Mouse (Mus musculus) C2C12 (cell line): Measurements from ENCODE around the gene Atxn7l1. TPM values are rescaled to one million over a fixed set of nuclear protein-coding genes. Genes with fewer than 3 reads are reported as not detected.

ENCODE experiments used
- H3K27me3 ChIP-seq: one replicate; pipeline ENCODE4 v1.6.1; 2011; ENCODE audit not compliant: control insufficient read depth, insufficient read depth, insufficient read length
- H3K36me3 ChIP-seq: one replicate; pipeline ENCODE4 v1.6.1; 2011; ENCODE audit not compliant: control insufficient read depth, insufficient read depth
- H3K4me3 ChIP-seq: one replicate; pipeline ENCODE4 v1.5.1; 2011; ENCODE audit warnings: mild to moderate bottlenecking, control low read depth; ENCODE audit not compliant: poor library complexity, insufficient read depth, severe bottlenecking
- H3K79me2 ChIP-seq: one replicate; pipeline ENCODE4 v1.6.1; 2011; ENCODE audit not compliant: control insufficient read depth, insufficient read depth
- H3K79me3 ChIP-seq: one replicate; pipeline ENCODE4 v1.6.1; 2011; ENCODE audit warnings: low read depth, control low read depth
- H3ac ChIP-seq: one replicate; pipeline ENCODE3; 2011; ENCODE audit warnings: low read depth; ENCODE audit not compliant: control insufficient read depth, insufficient read length
- CEBPB ChIP-seq: IDR thresholded peaks from one replicate; pipeline ENCODE4 v1.6.1; 2011; ENCODE audit warnings: low read depth, mild to moderate bottlenecking, control low read depth, moderate library complexity
- CTCF ChIP-seq: IDR thresholded peaks from one replicate; pipeline ENCODE4 v1.5.1; 2011; ENCODE audit not compliant: control insufficient read depth, insufficient read depth, insufficient read length
- FOSL1 ChIP-seq: IDR thresholded peaks from one replicate; pipeline ENCODE4 v1.8.0; 2011; ENCODE audit warnings: mild to moderate bottlenecking, low read length; ENCODE audit not compliant: poor library complexity, insufficient read depth, severe bottlenecking
- MAX ChIP-seq: IDR thresholded peaks from one replicate; pipeline ENCODE4 v1.6.1; 2011; ENCODE audit warnings: mild to moderate bottlenecking, control low read depth
- MYOD1 ChIP-seq: IDR thresholded peaks from one replicate; pipeline ENCODE4 v1.6.1; 2011; ENCODE audit warnings: low read depth; ENCODE audit not compliant: control insufficient read depth, insufficient read length
- MYOG ChIP-seq: IDR thresholded peaks from one replicate; pipeline ENCODE4 v1.6.1; 2011; ENCODE audit not compliant: control insufficient read depth, insufficient read length; ENCODE audit errors: extremely low read depth
- USF1 ChIP-seq: IDR thresholded peaks from one replicate; pipeline ENCODE4 v1.6.1; 2011; ENCODE audit warnings: low read depth, mild to moderate bottlenecking, control low read depth, moderate library complexity
- polyA plus RNA-seq: library from polyadenylated mRNA; unstranded; fragments of >200 nt; fragmentation: generic; extraction: Trizol; gene quantifications from one replicate; pipeline ENCODE4 v1.2.1, GENCODE M21; 2012; ENCODE audit warnings: missing spikeins

Gene Atxn7l1
- polyA plus RNA-seq, 1 experiment: 14.6 TPM

DNA sequence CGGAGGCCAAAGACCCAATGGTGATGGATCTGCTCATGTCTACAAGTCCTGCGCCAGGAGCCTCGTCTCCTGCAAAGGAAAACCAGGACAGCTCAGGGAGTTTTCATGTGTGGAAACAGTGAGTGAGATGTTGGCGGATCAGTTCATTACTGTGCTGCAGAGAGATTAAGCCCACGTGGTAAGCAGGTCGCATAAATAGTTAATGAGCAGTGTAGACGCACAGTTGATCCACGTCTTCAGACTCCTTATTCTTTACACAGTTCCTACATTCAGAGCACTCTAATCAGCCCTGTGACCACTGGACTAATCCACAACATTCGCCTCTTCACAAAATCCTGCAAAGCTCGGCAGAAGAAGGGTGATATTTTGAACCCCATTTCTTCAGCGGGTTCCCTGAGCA lies 118.4 kb downstream of the Atxn7l1 start:
- no peaks in the 10 kb centered on the region for H3K79me3 ChIP-seq
- TF ChIP-seq CEBPB (no peak), FOSL1 (no peak), USF1 (no peak), MYOD1 (no peak), MAX (no peak), MYOG (no peak), CTCF (no peak)
- H3K4me3 ChIP-seq: no peak overlapping the region
- no peaks in the 10 kb centered on the region for H3K79me2 ChIP-seq
- H3K36me3 ChIP-seq: no peaks in the 10 kb centered on the region
- no peaks in the 10 kb centered on the region for H3K27me3 ChIP-seq
- H3ac ChIP-seq: no peak overlapping the region

DNA sequence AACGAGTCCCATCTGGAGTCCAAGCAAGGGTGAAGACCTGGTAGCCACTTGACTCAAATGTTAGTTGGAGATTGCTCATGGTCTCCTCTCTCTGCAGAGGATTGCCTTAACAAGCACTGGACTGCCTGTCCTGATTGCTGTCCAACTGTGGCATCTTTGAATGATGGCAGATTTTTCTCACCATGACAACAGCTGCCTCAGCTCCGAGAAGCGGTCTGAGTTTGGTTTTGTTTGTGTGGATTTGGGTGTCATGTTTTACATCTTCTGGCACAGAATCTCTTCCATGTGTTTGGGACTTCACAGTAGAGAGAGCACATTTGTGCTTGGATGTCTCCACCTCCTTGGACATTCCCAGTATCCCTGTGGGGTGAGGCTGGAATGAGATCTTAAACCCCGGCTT lies 120.5 kb downstream of the Atxn7l1 start:
- H3ac ChIP-seq: no peak overlapping the region
- no peaks in the 10 kb centered on the region for H3K27me3 ChIP-seq
- H3K79me2 ChIP-seq: no peaks in the 10 kb centered on the region
- H3K4me3 ChIP-seq: no peak overlapping the region
- TF ChIP-seq CTCF: no peak
- no peak for TF ChIP-seq MYOD1
- H3K36me3 ChIP-seq: no peaks in the 10 kb centered on the region
- H3K79me3 ChIP-seq: no peaks in the 10 kb centered on the region

DNA sequence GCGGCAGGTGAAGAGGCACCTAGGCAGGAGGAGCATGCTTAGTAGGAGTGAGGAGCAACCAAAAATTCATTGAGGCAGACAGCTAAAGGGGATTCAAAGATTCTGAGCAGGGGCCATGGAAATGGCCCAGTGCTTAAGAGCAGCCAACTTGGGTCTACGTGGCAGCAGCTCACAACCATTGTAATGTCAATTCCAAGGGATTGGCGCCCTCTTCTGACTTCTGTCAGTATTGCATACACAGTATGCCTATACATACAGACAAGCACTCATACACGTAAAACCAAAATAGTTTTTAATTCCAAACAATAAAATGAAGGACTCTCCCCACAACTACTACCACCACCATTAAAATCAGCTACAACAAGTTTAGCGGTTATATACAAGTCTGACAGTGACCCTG lies 122.2 kb downstream of the Atxn7l1 start:
- H3K4me3 ChIP-seq: no peak overlapping the region
- H3K36me3 ChIP-seq: no peaks in the 10 kb centered on the region
- no peaks in the 10 kb centered on the region for H3K79me3 ChIP-seq
- no peaks in the 10 kb centered on the region for H3K27me3 ChIP-seq
- no peaks in the 10 kb centered on the region for H3K79me2 ChIP-seq
- no peak overlapping the region for H3ac ChIP-seq
- no peak for TF ChIP-seq MAX
- no peak for TF ChIP-seq FOSL1
- TF ChIP-seq CTCF: no peak
- TF ChIP-seq CEBPB: no peak
- no peak for TF ChIP-seq USF1
- TF ChIP-seq MYOD1: no peak
- no peak for TF ChIP-seq MYOG

DNA sequence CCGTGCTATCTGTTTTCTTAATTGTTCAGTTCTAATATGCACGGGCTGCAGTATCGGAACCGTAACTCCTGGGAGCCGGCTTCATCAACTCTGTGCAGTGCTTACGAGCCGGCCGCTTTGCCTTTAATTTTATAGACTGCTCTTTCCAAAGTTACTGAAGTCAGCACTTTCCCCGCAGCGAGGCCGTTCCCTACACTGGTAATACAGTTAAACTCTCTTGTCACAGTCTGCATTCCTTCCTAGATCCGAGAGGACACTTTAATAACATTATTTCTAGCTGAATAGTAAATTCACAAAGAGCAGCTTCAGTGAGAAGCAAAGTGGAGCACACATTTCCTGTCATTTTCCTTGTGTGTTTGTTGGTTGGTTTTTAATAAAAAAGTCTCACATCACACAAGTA lies 124.4 kb downstream of the Atxn7l1 start:
- no peak for TF ChIP-seq USF1
- TF ChIP-seq MAX: no peak
- TF ChIP-seq CTCF: no peak
- no peak for TF ChIP-seq MYOG
- TF ChIP-seq FOSL1: no peak
- TF ChIP-seq MYOD1: no peak
- TF ChIP-seq CEBPB: no peak

DNA sequence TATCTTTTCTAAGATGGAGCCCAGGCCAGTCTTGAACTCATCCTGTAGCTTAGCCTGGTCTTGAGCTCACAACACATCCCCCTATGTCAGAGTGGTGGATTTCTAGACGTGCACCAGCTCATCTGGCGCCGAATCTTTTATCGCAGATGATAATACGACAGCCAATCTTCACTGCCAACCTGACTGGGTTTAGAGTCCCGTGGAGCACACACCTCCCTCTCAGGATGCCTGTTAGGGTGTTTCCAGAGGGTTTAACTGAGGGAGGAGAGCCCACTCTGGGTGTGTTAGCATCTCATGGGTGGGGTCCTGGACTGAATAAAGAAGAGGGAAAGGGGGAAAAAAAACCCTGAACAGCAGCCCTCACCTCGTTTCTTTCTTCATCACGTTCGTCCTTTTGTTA lies 124.9 kb downstream of the Atxn7l1 start:
- no peak for TF ChIP-seq USF1
- no peak for TF ChIP-seq CEBPB
- TF ChIP-seq CTCF: no peak
- TF ChIP-seq MYOG: no peak
- no peak for TF ChIP-seq MYOD1
- no peak for TF ChIP-seq FOSL1
- TF ChIP-seq MAX: no peak
- no peaks in the 10 kb centered on the region for H3K27me3 ChIP-seq
- no peaks in the 10 kb centered on the region for H3K36me3 ChIP-seq
- no peaks in the 10 kb centered on the region for H3K79me3 ChIP-seq
- no peaks in the 10 kb centered on the region for H3K79me2 ChIP-seq
- no peak overlapping the region for H3K4me3 ChIP-seq
- H3ac ChIP-seq: no peak overlapping the region

More for the DNA sequence above, 124.4 kb downstream of the Atxn7l1 start:
- Histone ChIP-seq H3K4me3 (no peak overlapping the region), H3ac (no peak overlapping the region), H3K36me3 (no peaks in the 10 kb centered on the region), H3K27me3 (no peaks in the 10 kb centered on the region), H3K79me2 (no peaks in the 10 kb centered on the region), H3K79me3 (no peaks in the 10 kb centered on the region)

DNA sequence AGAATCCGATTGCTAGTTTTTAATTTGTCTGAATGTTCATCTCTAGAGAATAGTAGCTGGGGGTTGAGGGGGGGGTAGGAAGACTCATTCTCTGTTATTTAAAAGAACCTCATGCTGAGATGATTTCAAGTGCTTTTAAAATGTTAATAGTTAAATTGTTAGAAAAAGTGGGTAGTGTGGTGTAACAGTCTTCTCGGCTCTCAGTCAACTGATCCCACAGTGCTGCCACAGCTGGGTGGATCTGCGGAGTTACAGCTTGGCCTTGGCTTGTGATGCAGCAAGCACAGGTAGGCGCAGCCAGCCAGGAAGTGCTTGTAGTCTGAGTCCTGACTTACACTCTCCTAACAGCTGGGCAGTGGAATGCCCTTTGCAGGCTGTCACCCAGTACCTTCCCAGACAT lies 125.7 kb downstream of the Atxn7l1 start:
- no peak overlapping the region for H3K4me3 ChIP-seq
- H3K79me3 ChIP-seq: no peaks in the 10 kb centered on the region
- TF ChIP-seq MAX: no peak
- no peak for TF ChIP-seq MYOG
- no peak for TF ChIP-seq CTCF
- no peak for TF ChIP-seq USF1
- TF ChIP-seq FOSL1: no peak
- no peak for TF ChIP-seq MYOD1
- TF ChIP-seq CEBPB: no peak
- H3K79me2 ChIP-seq: no peaks in the 10 kb centered on the region
- H3K27me3 ChIP-seq: no peaks in the 10 kb centered on the region
- H3ac ChIP-seq: no peak overlapping the region
- no peaks in the 10 kb centered on the region for H3K36me3 ChIP-seq

DNA sequence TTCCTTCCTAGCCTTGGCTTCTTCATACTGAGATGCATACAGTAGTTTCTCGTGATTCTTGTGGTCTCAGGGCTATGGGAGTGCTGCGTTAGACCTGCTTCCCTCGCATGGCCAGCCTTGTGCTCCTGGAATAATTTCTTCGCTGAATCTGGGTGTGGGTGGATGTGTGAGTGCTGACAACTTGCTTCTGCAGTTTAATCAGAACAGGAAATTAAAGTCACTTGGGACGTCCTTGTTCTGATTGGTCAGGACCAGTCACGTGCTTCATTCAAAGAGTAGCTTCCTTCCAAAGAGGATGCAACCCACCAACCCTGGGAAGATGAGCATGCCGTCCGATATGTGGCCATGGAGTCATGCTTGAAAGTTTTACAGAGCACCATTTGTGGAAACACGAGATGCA lies 126.2 kb downstream of the Atxn7l1 start:
- no peaks in the 10 kb centered on the region for H3K79me3 ChIP-seq
- TF ChIP-seq FOSL1 (no peak), USF1 (peak; percentile 3), MAX (no peak)
- no peaks in the 10 kb centered on the region for H3K36me3 ChIP-seq
- no peak overlapping the region for H3ac ChIP-seq
- H3K4me3 ChIP-seq: no peak overlapping the region
- H3K79me2 ChIP-seq: no peaks in the 10 kb centered on the region
- no peaks in the 10 kb centered on the region for H3K27me3 ChIP-seq
